Mouse (Mus musculus): Measurements from ENCODE around the gene Lamc1. TPM values are rescaled to one million over a fixed set of nuclear protein-coding genes. Genes with fewer than 3 reads are reported as not detected.

Gene Lamc1
- polyA plus RNA-seq, 1 experiment from 2014 or later: 35.5 TPM

GRCm38 (mm10) chr1:153227916-153228315, 104.7 kb downstream of the Lamc1 start:
- H3K4me2 ChIP-seq (replicated peaks): no peak overlapping the region
- H3K36me3 ChIP-seq: peaks cover 83% of the 10 kb centered on the region
- no peaks in the 10 kb centered on the region for H3K9me3 ChIP-seq
- no peak for ATAC-seq (ENCODE audit: low FRiP score, low read depth)
- no peaks in the 10 kb centered on the region for H3K4me1 ChIP-seq
- WGBS: 64% methylated on average over 4 of the region's 4 CpGs
- H3K27ac ChIP-seq: no peak overlapping the region
- H3K27me3 ChIP-seq: no peaks in the 10 kb centered on the region
- no peak overlapping the region for H3K4me3 ChIP-seq
- no peak overlapping the region for H3K9ac ChIP-seq

DNA sequence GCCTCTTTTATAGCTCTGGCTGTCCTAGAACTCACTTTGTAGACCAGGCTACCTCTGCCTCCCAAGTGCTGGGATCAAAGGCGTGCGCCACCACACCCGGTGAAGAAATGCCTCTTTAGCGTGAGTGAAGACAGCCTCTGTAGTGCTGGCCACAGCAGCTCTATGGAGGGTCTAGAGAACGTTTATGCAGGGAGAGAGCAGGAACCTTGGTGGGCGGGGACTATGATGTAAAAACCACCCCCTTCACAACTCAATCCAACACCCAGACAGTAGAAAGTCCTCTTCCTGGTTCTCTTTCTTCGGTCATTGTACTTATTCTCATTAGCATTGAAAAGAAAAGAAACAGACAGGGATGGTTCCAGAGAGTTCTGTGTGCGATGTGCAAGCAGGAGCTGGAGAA, 105.5 kb downstream of the Lamc1 start:
- peaks cover 81% of the 10 kb centered on the region for H3K36me3 ChIP-seq
- no peaks in the 10 kb centered on the region for H3K27me3 ChIP-seq
- H3K9me3 ChIP-seq: no peaks in the 10 kb centered on the region
- H3K4me3 ChIP-seq: no peak overlapping the region
- no peak overlapping the region for H3K9ac ChIP-seq
- no peak overlapping the region for H3K27ac ChIP-seq
- 84% methylated on average over 8 of the region's 8 CpGs for WGBS
- no peak for ATAC-seq (ENCODE audit: low FRiP score, low read depth)
- no peak overlapping the region for H3K4me2 ChIP-seq (replicated peaks)
- no peaks in the 10 kb centered on the region for H3K4me1 ChIP-seq

- H3K36me3 ChIP-seq: peaks cover 81% of the 10 kb centered on the region
Observed at GRCm38 (mm10) chr1:153225786-153226725, 106.5 kb downstream of the Lamc1 start.

GRCm38 (mm10) chr1:153224331-153224730, 108.3 kb downstream of the Lamc1 start:
- H3K4me1 ChIP-seq: no peaks in the 10 kb centered on the region
- H3K4me3 ChIP-seq: no peak overlapping the region
- H3K9me3 ChIP-seq: no peaks in the 10 kb centered on the region
- no peak overlapping the region for H3K27ac ChIP-seq
- ATAC-seq (ENCODE audit: low FRiP score, low read depth): no peak
- 81% methylated on average over 5 of the region's 5 CpGs for WGBS
- peaks cover 82% of the 10 kb centered on the region for H3K36me3 ChIP-seq
- H3K9ac ChIP-seq: no peak overlapping the region
- H3K27me3 ChIP-seq: no peaks in the 10 kb centered on the region
- H3K4me2 ChIP-seq (replicated peaks): no peak overlapping the region

More at GRCm38 (mm10) chr1:153225786-153226725, 106.5 kb downstream of the Lamc1 start:
- H3K4me1 ChIP-seq: no peaks in the 10 kb centered on the region
- H3K27ac ChIP-seq: no peak overlapping the region
- H3K9ac ChIP-seq: no peak overlapping the region
- no peak overlapping the region for H3K4me3 ChIP-seq
- H3K9me3 ChIP-seq: no peaks in the 10 kb centered on the region
- 90% methylated on average over 21 of the region's 21 CpGs for WGBS
- no peaks in the 10 kb centered on the region for H3K27me3 ChIP-seq
- no peak for ATAC-seq (ENCODE audit: low FRiP score, low read depth)
- H3K4me2 ChIP-seq (replicated peaks): no peak overlapping the region

DNA sequence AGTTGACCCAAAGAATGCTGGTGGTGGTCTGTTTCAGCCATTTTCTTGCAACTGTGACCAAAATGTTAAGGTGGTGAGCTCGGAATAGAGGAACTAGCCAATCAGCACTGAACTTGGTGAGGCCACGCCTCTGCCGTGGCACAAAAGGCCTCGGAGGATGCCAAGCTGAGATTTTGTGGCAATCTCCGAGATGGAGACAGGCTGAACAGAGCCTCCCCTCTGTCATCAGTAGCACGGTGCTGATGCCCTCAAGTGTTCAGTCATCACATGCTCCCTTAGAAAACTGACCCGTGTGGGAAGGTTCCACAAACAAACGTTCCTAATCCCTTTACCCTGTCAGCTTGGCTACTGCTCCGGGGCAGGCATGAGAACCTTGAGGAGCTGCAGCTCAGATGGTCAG, 113.2 kb downstream of the Lamc1 start:
- no peak overlapping the region for H3K27ac ChIP-seq
- ATAC-seq (ENCODE audit: low FRiP score, low read depth): no peak
- no peaks in the 10 kb centered on the region for H3K9me3 ChIP-seq
- WGBS: 71% methylated on average over 9 of the region's 9 CpGs
- no peak overlapping the region for H3K4me3 ChIP-seq
- no peak overlapping the region for H3K9ac ChIP-seq
- no peaks in the 10 kb centered on the region for H3K27me3 ChIP-seq
- peaks cover 4% of the 10 kb centered on the region; the same call in 1 of the 2 replicates for H3K4me1 ChIP-seq
- H3K4me2 ChIP-seq (replicated peaks): no peak overlapping the region
- peaks cover 46% of the 10 kb centered on the region for H3K36me3 ChIP-seq

DNA sequence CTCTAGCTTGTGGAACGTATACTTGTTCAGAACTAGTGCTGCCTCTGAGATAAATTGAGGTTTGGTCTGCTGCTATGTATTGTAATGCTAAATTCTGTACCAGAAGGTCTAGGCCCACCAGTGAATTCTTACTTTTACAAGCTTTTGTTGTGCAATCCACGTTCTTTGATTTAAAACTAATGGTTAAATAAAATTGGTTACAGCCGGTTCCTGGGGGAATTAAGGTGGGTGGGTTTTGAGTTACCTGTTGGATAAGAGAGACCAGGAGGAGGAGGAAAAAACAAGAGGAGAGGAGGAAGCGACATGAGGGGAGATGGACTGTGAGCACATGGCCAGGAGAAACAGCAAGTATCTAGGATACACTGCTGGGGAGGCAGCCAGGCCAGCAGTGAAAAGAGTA, 116.1 kb downstream of the Lamc1 start:
- H3K9ac ChIP-seq: no peak overlapping the region
- H3K27ac ChIP-seq: no peak overlapping the region
- no peak for ATAC-seq (ENCODE audit: low FRiP score, low read depth)
- no peak overlapping the region for H3K4me3 ChIP-seq
- H3K36me3 ChIP-seq: peaks cover 26% of the 10 kb centered on the region
- WGBS: 66% methylated on average over 4 of the region's 4 CpGs
- H3K4me2 ChIP-seq (replicated peaks): no peak overlapping the region
- H3K27me3 ChIP-seq: no peaks in the 10 kb centered on the region
- H3K9me3 ChIP-seq: no peaks in the 10 kb centered on the region
- H3K4me1 ChIP-seq: peaks cover 4% of the 10 kb centered on the region; the same call in 1 of the 2 replicates

DNA sequence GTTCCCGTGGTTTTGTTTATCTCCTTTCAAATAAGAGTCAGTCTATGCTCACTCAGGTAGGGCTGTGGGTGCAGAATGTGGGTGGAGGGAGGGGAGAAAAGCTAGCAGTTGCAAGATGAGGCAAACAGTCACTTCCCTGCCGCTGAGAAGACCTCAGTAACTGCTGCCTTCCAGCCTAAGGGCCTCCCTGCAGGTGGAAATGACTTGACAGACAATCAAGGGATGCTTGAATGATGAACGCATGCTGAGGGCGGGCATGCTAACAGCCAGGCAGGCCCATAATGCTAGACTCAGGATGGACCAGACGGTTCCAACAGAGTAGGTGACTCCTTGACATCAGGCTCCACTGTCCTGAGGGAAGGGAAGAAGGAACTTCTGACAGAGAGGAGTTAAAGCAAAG, 116.9 kb downstream of the Lamc1 start:
- Histone ChIP-seq H3K36me3 (peaks cover 18% of the 10 kb centered on the region), H3K27ac (no peak overlapping the region), H3K4me1 (peaks cover 4% of the 10 kb centered on the region; the same call in 1 of the 2 replicates), H3K4me3 (no peak overlapping the region), H3K27me3 (no peaks in the 10 kb centered on the region), H3K9ac (no peak overlapping the region), H3K4me2 (replicated peaks) (no peak overlapping the region), H3K9me3 (no peaks in the 10 kb centered on the region)
- WGBS: 66% methylated on average over 5 of the region's 5 CpGs
- ATAC-seq (ENCODE audit: low FRiP score, low read depth): no peak

DNA sequence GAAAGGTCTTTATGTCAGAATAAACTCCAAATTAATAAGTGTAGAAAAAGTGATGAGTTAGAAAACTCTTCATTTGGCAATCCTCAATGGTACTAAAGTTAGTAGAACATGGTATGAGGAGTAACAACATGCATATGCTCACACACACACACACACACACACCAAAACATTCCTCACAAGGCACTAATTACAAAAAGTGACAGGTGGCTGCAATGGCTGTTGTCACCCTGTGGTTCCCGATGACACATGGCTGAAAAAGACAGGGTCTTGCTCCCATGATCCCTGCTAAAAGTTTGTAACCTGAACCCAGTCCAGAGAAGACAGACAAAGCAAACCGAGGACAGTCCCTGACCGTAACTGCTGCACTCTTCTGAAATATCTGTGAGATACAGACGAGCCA, 121.6 kb downstream of the Lamc1 start:
- Histone ChIP-seq H3K36me3 (no peaks in the 10 kb centered on the region), H3K4me2 (replicated peaks) (no peak overlapping the region), H3K9ac (no peak overlapping the region), H3K27ac (no peak overlapping the region), H3K4me1 (no peaks in the 10 kb centered on the region), H3K27me3 (no peaks in the 10 kb centered on the region), H3K4me3 (no peak overlapping the region), H3K9me3 (no peaks in the 10 kb centered on the region)
- WGBS: 38% methylated on average over 4 of the region's 4 CpGs
- no peak; the same call in 1 of the 2 replicates for ATAC-seq (ENCODE audit: low FRiP score, low read depth)

GRCm38 (mm10) chr1:153210198-153210597, 122.4 kb downstream of the Lamc1 start:
- Histone ChIP-seq H3K4me1 (no peaks in the 10 kb centered on the region), H3K27me3 (no peaks in the 10 kb centered on the region), H3K9me3 (no peaks in the 10 kb centered on the region), H3K27ac (no peak overlapping the region), H3K9ac (no peak overlapping the region), H3K36me3 (no peaks in the 10 kb centered on the region), H3K4me2 (replicated peaks) (no peak overlapping the region), H3K4me3 (no peak overlapping the region)
- 78% methylated on average over 2 of the region's 2 CpGs for WGBS
- ATAC-seq (ENCODE audit: low FRiP score, low read depth): no peak

DNA sequence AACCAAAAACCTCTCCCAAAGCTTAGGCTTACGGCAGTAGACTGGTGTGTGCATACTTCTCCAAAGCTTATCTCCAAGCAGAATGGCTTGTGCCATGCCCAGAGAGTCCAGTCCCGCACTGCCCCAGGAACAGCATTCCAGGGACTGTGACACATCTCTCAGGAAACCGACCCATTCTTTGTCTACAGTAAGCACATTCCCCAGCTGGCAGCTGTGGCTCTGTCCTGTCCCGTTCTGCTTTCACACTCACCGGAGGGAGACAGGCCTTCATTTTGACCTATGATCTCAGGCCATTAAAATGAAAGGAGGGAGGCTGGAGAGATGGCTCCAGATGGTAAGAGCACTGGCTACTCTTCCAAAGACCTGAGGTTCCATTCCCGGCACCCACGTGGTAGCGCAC, 130.4 kb downstream of the Lamc1 start:
- ATAC-seq (ENCODE audit: low FRiP score, low read depth): no peak
- Histone ChIP-seq H3K4me3 (no peak overlapping the region), H3K36me3 (no peaks in the 10 kb centered on the region), H3K9ac (no peak overlapping the region), H3K27me3 (no peaks in the 10 kb centered on the region), H3K4me2 (replicated peaks) (no peak overlapping the region), H3K9me3 (no peaks in the 10 kb centered on the region), H3K27ac (no peak overlapping the region), H3K4me1 (peaks cover 16% of the 10 kb centered on the region)
- WGBS: 65% methylated on average over 8 of the region's 8 CpGs

GRCm38 (mm10) chr1:153201448-153201847, 131.1 kb downstream of the Lamc1 start:
- Histone ChIP-seq H3K9ac (no peak overlapping the region), H3K27ac (peak overlapping the region; percentile 28; the same call in 1 of the 2 replicates), H3K4me2 (replicated peaks) (no peak overlapping the region), H3K4me1 (peaks cover 16% of the 10 kb centered on the region), H3K9me3 (no peaks in the 10 kb centered on the region), H3K36me3 (no peaks in the 10 kb centered on the region), H3K27me3 (no peaks in the 10 kb centered on the region), H3K4me3 (no peak overlapping the region)
- ATAC-seq (ENCODE audit: low FRiP score, low read depth): no peak
- 54% methylated on average over 14 of the region's 14 CpGs for WGBS

DNA sequence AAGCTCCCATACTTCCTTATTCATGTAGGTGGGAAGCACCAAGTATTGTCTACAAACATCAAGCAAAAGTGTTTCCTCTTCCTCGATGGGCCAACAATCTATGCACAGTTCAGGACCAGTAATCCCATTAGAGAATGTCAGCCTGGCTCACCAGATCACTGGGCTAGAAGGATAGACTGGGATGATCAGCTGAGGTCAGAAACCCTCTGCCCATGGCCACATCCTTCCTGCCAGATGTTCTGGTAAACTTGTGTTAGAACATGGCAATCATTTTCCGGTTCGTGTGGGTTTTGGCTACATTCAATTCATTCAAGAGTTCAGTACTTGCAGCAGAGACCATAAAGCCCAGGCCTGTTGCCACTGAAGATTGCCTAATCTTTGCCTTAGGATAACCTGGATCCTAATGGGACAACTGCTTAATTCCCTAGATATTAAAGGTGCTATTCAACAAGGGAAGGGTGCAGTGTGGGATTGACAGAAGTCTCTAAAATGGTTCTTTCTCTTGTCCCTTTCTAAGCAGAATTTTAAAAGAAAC, 135.2 kb downstream of the Lamc1 start:
- Histone ChIP-seq H3K4me2 (replicated peaks) (no peak overlapping the region), H3K9ac (no peak overlapping the region), H3K4me1 (peaks cover 17% of the 10 kb centered on the region), H3K27ac (no peak overlapping the region), H3K27me3 (no peaks in the 10 kb centered on the region), H3K36me3 (no peaks in the 10 kb centered on the region), H3K9me3 (no peaks in the 10 kb centered on the region), H3K4me3 (no peak overlapping the region)
- 87% methylated on average over 3 of the region's 3 CpGs for WGBS
- no peak for ATAC-seq (ENCODE audit: low FRiP score, low read depth)
